Mouse (Mus musculus): ENCODE results near the gene Gm5105. TPM values are rescaled to one million over a fixed set of nuclear protein-coding genes. Genes with fewer than 3 reads are reported as not detected.

The Gm5105 gene
- polyA plus RNA-seq, 1 experiment from 2014 or later: 0.12 TPM

GRCm38 (mm10) chr3:138065930-138066329 is 1.3 kb downstream of the Gm5105 start:
- H3K4me1 ChIP-seq: peaks cover 11% of the 10 kb centered on the region
- H3K4me3 ChIP-seq: no peak overlapping the region
- H3K36me3 ChIP-seq (replicated peaks): no peaks in the 10 kb centered on the region
- WGBS: 85% methylated on average over 16 of the region's 16 CpGs
- H3K4me2 ChIP-seq: 0 out of 2 replicates have a peak overlapping the region, but pooled peaks have one; percentile 18
- H3K9ac ChIP-seq: no peak overlapping the region
- no peak for ATAC-seq (replicated peaks)
- no peaks in the 10 kb centered on the region; the same call in 1 of the 2 replicates for H3K27me3 ChIP-seq (replicated peaks)
- H3K27ac ChIP-seq: no peak overlapping the region
- H3K9me3 ChIP-seq: no peaks in the 10 kb centered on the region

- Histone ChIP-seq H3K4me2 (no peak within 1 kb of the TSS), H3K4me1 (peaks cover 11% of the 10 kb centered on the region), H3K27me3 (replicated peaks) (no peaks in the 10 kb centered on the region; the same call in 1 of the 2 replicates), H3K9me3 (no peaks in the 10 kb centered on the region), H3K36me3 (replicated peaks) (no peaks in the 10 kb centered on the region), H3K9ac (no peak within 1 kb of the TSS), H3K4me3 (no peak within 1 kb of the TSS), H3K27ac (no peak within 1 kb of the TSS)
- WGBS: 67% methylated on average over 33 of the region's 33 CpGs
- peak; percentile 20; the same call in 1 of the 2 replicates for ATAC-seq (replicated peaks)
These were observed 2.2 kb downstream of the Gm5105 start, which contains the start of gene 1110002E22Rik for GRCm38 (mm10) chr3:138064732-138065645. 1110002E22Rik (plus strand) TSS chr3:138065052.

- WGBS: 66% methylated on average over 14 of the region's 14 CpGs
- H3K36me3 ChIP-seq (replicated peaks): no peaks in the 10 kb centered on the region
- H3K4me2 ChIP-seq: no peak overlapping the region
- H3K27me3 ChIP-seq (replicated peaks): no peaks in the 10 kb centered on the region; the same call in 1 of the 2 replicates
- H3K9ac ChIP-seq: no peak overlapping the region
- H3K27ac ChIP-seq: no peak overlapping the region
- peaks cover 11% of the 10 kb centered on the region for H3K4me1 ChIP-seq
- ATAC-seq (replicated peaks): no peak
- no peaks in the 10 kb centered on the region for H3K9me3 ChIP-seq
- H3K4me3 ChIP-seq: no peak overlapping the region
These were observed 3.4 kb downstream of the Gm5105 start for GRCm38 (mm10) chr3:138063731-138064329.

- no peaks in the 10 kb centered on the region for H3K9me3 ChIP-seq
- 91% methylated on average over 4 of the region's 4 CpGs for WGBS
- H3K27me3 ChIP-seq (replicated peaks): no peaks in the 10 kb centered on the region
- no peaks in the 10 kb centered on the region for H3K36me3 ChIP-seq (replicated peaks)
- no peak overlapping the region for H3K27ac ChIP-seq
- H3K4me3 ChIP-seq: no peak overlapping the region
- no peak for ATAC-seq (replicated peaks)
- H3K4me1 ChIP-seq: peaks cover 11% of the 10 kb centered on the region
- no peak overlapping the region for H3K4me2 ChIP-seq
- H3K9ac ChIP-seq: no peak overlapping the region
These were observed 4.5 kb downstream of the Gm5105 start for GRCm38 (mm10) chr3:138062673-138063072.

- H3K27ac ChIP-seq: no peak overlapping the region
- no peak for ATAC-seq (replicated peaks)
- H3K4me1 ChIP-seq: peaks cover 8% of the 10 kb centered on the region
- H3K27me3 ChIP-seq (replicated peaks): no peaks in the 10 kb centered on the region
- no peak overlapping the region for H3K4me3 ChIP-seq
- no peaks in the 10 kb centered on the region for H3K36me3 ChIP-seq (replicated peaks)
- H3K9me3 ChIP-seq: no peaks in the 10 kb centered on the region
- H3K4me2 ChIP-seq: no peak overlapping the region
- WGBS: 92% methylated on average over 9 of the region's 9 CpGs
- no peak overlapping the region for H3K9ac ChIP-seq
These were observed 5.8 kb downstream of the Gm5105 start for GRCm38 (mm10) chr3:138061205-138061911.

GRCm38 (mm10) chr3:138060429-138060828 is 6.8 kb downstream of the Gm5105 start:
- no peak overlapping the region for H3K4me3 ChIP-seq
- H3K36me3 ChIP-seq (replicated peaks): no peaks in the 10 kb centered on the region
- no peak overlapping the region for H3K9ac ChIP-seq
- ATAC-seq (replicated peaks): no peak
- H3K9me3 ChIP-seq: no peaks in the 10 kb centered on the region
- no peak overlapping the region for H3K27ac ChIP-seq
- peaks cover 5% of the 10 kb centered on the region; the same call in 1 of the 2 replicates for H3K4me1 ChIP-seq
- WGBS: 89% methylated on average over 7 of the region's 7 CpGs
- no peak overlapping the region for H3K4me2 ChIP-seq
- H3K27me3 ChIP-seq (replicated peaks): no peaks in the 10 kb centered on the region

- Histone ChIP-seq H3K4me1 (no peaks in the 10 kb centered on the region), H3K9ac (no peak overlapping the region), H3K4me2 (no peak overlapping the region), H3K4me3 (no peak overlapping the region), H3K36me3 (replicated peaks) (no peaks in the 10 kb centered on the region), H3K9me3 (no peaks in the 10 kb centered on the region), H3K27ac (no peak overlapping the region), H3K27me3 (replicated peaks) (no peaks in the 10 kb centered on the region)
- ATAC-seq (replicated peaks): no peak
- 42% methylated on average over 4 of the region's 4 CpGs for WGBS
These were observed 9.0 kb downstream of the Gm5105 start for GRCm38 (mm10) chr3:138058226-138058625.

- no peak overlapping the region for H3K9ac ChIP-seq
- H3K36me3 ChIP-seq (replicated peaks): no peaks in the 10 kb centered on the region
- ATAC-seq (replicated peaks): no peak
- no peaks in the 10 kb centered on the region for H3K4me1 ChIP-seq
- WGBS: 60% methylated on average over 7 of the region's 7 CpGs
- H3K4me3 ChIP-seq: no peak overlapping the region
- H3K27ac ChIP-seq: no peak overlapping the region
- H3K4me2 ChIP-seq: no peak overlapping the region
- no peaks in the 10 kb centered on the region for H3K27me3 ChIP-seq (replicated peaks)
- H3K9me3 ChIP-seq: no peaks in the 10 kb centered on the region
These were observed 10.2 kb downstream of the Gm5105 start for GRCm38 (mm10) chr3:138056976-138057375.

GRCm38 (mm10) chr3:138053969-138054368 is 13.2 kb downstream of the Gm5105 start:
- H3K4me1 ChIP-seq: no peaks in the 10 kb centered on the region
- no peaks in the 10 kb centered on the region for H3K36me3 ChIP-seq (replicated peaks)
- no peak overlapping the region for H3K9ac ChIP-seq
- no peaks in the 10 kb centered on the region for H3K27me3 ChIP-seq (replicated peaks)
- no peak overlapping the region for H3K4me2 ChIP-seq
- H3K4me3 ChIP-seq: no peak overlapping the region
- no peaks in the 10 kb centered on the region for H3K9me3 ChIP-seq
- no peak for ATAC-seq (replicated peaks)
- 54% methylated on average over 4 of the region's 4 CpGs for WGBS
- H3K27ac ChIP-seq: no peak overlapping the region

GRCm38 (mm10) chr3:138051431-138051830 is 15.8 kb downstream of the Gm5105 start:
- no peaks in the 10 kb centered on the region for H3K4me1 ChIP-seq
- no peaks in the 10 kb centered on the region for H3K36me3 ChIP-seq (replicated peaks)
- no peaks in the 10 kb centered on the region for H3K9me3 ChIP-seq
- H3K9ac ChIP-seq: no peak overlapping the region
- H3K4me2 ChIP-seq: no peak overlapping the region
- no peaks in the 10 kb centered on the region for H3K27me3 ChIP-seq (replicated peaks)
- no peak overlapping the region for H3K4me3 ChIP-seq
- no peak overlapping the region for H3K27ac ChIP-seq
- WGBS: 82% methylated on average over 3 of the region's 3 CpGs
- ATAC-seq (replicated peaks): no peak

- Histone ChIP-seq H3K36me3 (replicated peaks) (no peaks in the 10 kb centered on the region), H3K4me3 (no peak overlapping the region), H3K27me3 (replicated peaks) (no peaks in the 10 kb centered on the region), H3K9ac (no peak overlapping the region), H3K4me2 (no peak overlapping the region), H3K27ac (no peak overlapping the region), H3K9me3 (no peaks in the 10 kb centered on the region), H3K4me1 (no peaks in the 10 kb centered on the region)
- ATAC-seq (replicated peaks): no peak
- WGBS: 90% methylated on average over 11 of the region's 11 CpGs
These were observed 16.4 kb downstream of the Gm5105 start for GRCm38 (mm10) chr3:138050772-138051171.

GRCm38 (mm10) chr3:138049555-138049954 is 17.6 kb downstream of the Gm5105 start:
- Histone ChIP-seq H3K27ac (no peak overlapping the region), H3K4me3 (no peak overlapping the region), H3K9me3 (no peaks in the 10 kb centered on the region), H3K36me3 (replicated peaks) (no peaks in the 10 kb centered on the region), H3K4me2 (no peak overlapping the region), H3K27me3 (replicated peaks) (no peaks in the 10 kb centered on the region), H3K9ac (no peak overlapping the region), H3K4me1 (no peaks in the 10 kb centered on the region)
- 90% methylated on average over 6 of the region's 6 CpGs for WGBS
- ATAC-seq (replicated peaks): no peak

All from midbrain, embryonic 15.5 days (tissue).